Mouse (Mus musculus): Measurements from ENCODE around the gene Thoc3. TPM values are rescaled to one million over a fixed set of nuclear protein-coding genes. Genes with fewer than 3 reads are reported as not detected.

Thoc3 gene
- polyA plus RNA-seq, 1 experiment from 2014 or later, result 67.5 TPM

- H3K27ac ChIP-seq, result no peak overlapping the region
- H3K27me3 ChIP-seq, result no peaks in the 10 kb centered on the region
- whole genome bisulfite sequencing (ENCODE audit: insufficient replicate concordance), result 36% methylated on average over 4 of the region's 4 CpGs
- no peaks in the 10 kb centered on the region for H3K9me3 ChIP-seq (replicated peaks)
- DNase-seq (no peak), ATAC-seq (ENCODE audit: low read depth) (no peak)
- H3K4me3 ChIP-seq (replicated peaks), result no peak overlapping the region
- no peaks in the 10 kb centered on the region for H3K4me1 ChIP-seq (replicated peaks)
- no peak overlapping the region for H3K4me2 ChIP-seq
- no peak overlapping the region for H3K9ac ChIP-seq
- H3K36me3 ChIP-seq, result no peaks in the 10 kb centered on the region
Measured at GRCm38 (mm10) chr13:54412721-54413120, 55.9 kb downstream of the Thoc3 start.

GRCm38 (mm10) chr13:54412236-54412635 is 56.4 kb downstream of the Thoc3 start:
- Histone ChIP-seq H3K4me2 (no peak overlapping the region), H3K9me3 (replicated peaks) (no peaks in the 10 kb centered on the region), H3K4me1 (replicated peaks) (no peaks in the 10 kb centered on the region), H3K36me3 (no peaks in the 10 kb centered on the region), H3K4me3 (replicated peaks) (no peak overlapping the region), H3K9ac (no peak overlapping the region), H3K27me3 (no peaks in the 10 kb centered on the region), H3K27ac (no peak overlapping the region)
- ATAC-seq (ENCODE audit: low read depth) (no peak), DNase-seq (no peak)
- 21% methylated on average over 7 of the region's 7 CpGs for WGBS (ENCODE audit: insufficient replicate concordance)

GRCm38 (mm10) chr13:54411656-54412055 is 57.0 kb downstream of the Thoc3 start:
- ATAC-seq (ENCODE audit: low read depth), result no peak
- no peak for DNase-seq

More at GRCm38 (mm10) chr13:54411656-54412055, 57.0 kb downstream of the Thoc3 start:
- no peak overlapping the region for H3K9ac ChIP-seq
- no peak overlapping the region for H3K4me2 ChIP-seq
- H3K36me3 ChIP-seq, result no peaks in the 10 kb centered on the region
- WGBS (ENCODE audit: insufficient replicate concordance), result 66% methylated on average over 3 of the region's 3 CpGs
- H3K27me3 ChIP-seq, result no peaks in the 10 kb centered on the region
- H3K27ac ChIP-seq, result no peak overlapping the region
- H3K4me1 ChIP-seq (replicated peaks), result no peaks in the 10 kb centered on the region
- no peaks in the 10 kb centered on the region for H3K9me3 ChIP-seq (replicated peaks)
- no peak overlapping the region for H3K4me3 ChIP-seq (replicated peaks)

Other genes starting within 250 kb of the Thoc3 start
- 0.23 and 0.30 TPM in 2 replicates for gene Cplx2, start 97.5 kb downstream of the Thoc3 start, polyA plus RNA-seq (2015; fragmentation: Nextera tagmentation; extraction: Ambion mirVana)
- 2.3 and 2.5 TPM in 2 replicates for gene Simc1, start 34.9 kb upstream of the Thoc3 start, polyA plus RNA-seq (2015; fragmentation: Nextera tagmentation; extraction: Ambion mirVana)
- gene 4833439L19Rik, start 96.6 kb upstream of the Thoc3 start, polyA plus RNA-seq (2015; fragmentation: Nextera tagmentation; extraction: Ambion mirVana), result 53.0 and 60.1 TPM in 2 replicates
- gene Arl10, start 106.2 kb upstream of the Thoc3 start, polyA plus RNA-seq (2015; fragmentation: Nextera tagmentation; extraction: Ambion mirVana), result 9.0 and 9.2 TPM in 2 replicates
- gene Nop16, start 121.2 kb upstream of the Thoc3 start, polyA plus RNA-seq (2015; fragmentation: Nextera tagmentation; extraction: Ambion mirVana), result 74.9 and 84.5 TPM in 2 replicates
- 117 and 118 TPM in 2 replicates for gene Higd2a, start 121.4 kb upstream of the Thoc3 start, polyA plus RNA-seq (2015; fragmentation: Nextera tagmentation; extraction: Ambion mirVana)
- gene Cltb, start 142.5 kb upstream of the Thoc3 start, polyA plus RNA-seq (2015; fragmentation: Nextera tagmentation; extraction: Ambion mirVana), result 51.0 and 54.2 TPM in 2 replicates
- 30.5 and 33.9 TPM in 2 replicates for gene Faf2, start 152.9 kb upstream of the Thoc3 start, polyA plus RNA-seq (2015; fragmentation: Nextera tagmentation; extraction: Ambion mirVana)
- gene Rnf44, start 225.1 kb upstream of the Thoc3 start, polyA plus RNA-seq (2015; fragmentation: Nextera tagmentation; extraction: Ambion mirVana), result 23.8 and 24.5 TPM in 2 replicates
- gene Cdhr2, start 232.6 kb upstream of the Thoc3 start, polyA plus RNA-seq (2015; fragmentation: Nextera tagmentation; extraction: Ambion mirVana), result 7.8 and 10.5 TPM in 2 replicates